Mouse (Mus musculus): ENCODE results near the gene Pim1.
"Not testable (repeated sequence)": the region's sequence is repeated elsewhere in the genome, so short reads cannot be mapped to it uniquely, and the experiment has no call there.

Gene Pim1

DNA sequence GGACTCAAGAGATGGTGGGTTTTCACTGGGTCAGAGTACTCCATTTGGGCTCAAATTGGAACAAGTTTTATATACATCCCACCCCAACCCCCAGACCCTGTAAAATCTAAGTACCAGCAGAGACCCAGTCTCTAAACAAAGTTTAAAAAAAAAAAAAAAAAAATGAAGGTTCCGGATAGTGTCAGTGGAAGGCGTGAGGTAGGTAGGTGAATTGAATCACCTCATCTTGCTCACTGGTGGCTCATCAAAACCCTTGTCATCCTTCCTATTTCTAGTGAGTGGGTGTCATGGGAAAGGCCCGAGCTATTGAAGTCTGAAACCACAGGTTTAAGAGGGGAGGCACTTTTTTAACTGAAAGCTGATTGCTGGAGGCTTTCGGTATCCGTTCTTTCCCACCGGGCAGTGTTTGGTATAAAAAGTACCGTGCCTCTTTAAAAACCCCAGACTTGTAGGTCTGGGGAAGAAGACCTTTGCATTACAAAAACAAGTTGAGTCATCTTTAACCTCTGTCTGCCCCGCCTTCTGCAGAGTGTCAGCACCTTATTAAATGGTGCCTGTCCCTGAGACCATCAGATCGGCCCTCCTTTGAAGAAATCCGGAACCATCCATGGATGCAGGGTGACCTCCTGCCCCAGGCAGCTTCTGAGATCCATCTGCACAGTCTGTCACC lies 3.6 kb downstream of the Pim1 start:
- no peak for DNase-seq (ENCODE audit: low spot score)

GRCm38 (mm10) chr17:29494732-29495076 lies 4.2 kb downstream of the Pim1 start:
- no peak for DNase-seq (ENCODE audit: low spot score)

DNA sequence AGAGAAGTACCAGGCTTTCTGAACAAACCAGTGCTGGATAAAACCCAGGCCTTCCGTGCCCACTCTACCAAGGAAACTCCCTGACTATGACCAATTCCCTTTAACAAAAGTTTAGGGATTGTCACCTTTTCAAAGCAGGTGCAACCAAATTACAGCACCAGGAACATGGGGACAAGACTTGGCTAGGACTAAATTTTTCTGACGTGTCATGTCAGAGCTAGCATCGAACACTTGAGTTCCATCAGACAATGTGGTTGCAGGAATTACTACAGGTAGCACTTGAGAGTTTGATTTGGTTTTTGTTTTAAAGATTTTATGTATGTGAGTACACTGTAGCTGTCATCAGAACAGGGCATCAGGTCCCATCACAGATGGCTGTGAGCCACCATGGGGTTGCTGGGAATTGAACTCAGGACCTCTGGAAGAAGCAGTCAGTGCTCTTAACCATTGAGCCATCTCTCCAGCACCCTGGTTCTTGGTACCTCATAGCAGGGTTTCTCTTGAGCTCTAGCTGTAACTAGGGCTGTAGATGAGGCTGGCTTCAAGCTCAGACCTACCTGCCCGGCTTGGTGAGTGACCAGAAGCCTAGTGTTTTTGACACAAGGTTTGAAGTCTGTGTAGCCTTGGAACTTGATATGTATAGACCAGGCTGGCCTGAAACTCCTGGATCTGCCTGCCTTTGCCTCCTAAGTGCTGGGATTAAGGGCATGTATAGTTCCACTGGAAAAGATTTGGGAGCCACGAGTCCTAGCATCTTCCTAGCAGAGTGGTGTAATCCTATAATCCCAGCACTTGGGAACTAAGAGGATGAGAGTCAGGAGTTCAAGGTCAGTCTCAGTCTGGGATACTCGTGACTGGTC lies 5.9 kb downstream of the Pim1 start:
- no peak for DNase-seq (ENCODE audit: low spot score)

DNA sequence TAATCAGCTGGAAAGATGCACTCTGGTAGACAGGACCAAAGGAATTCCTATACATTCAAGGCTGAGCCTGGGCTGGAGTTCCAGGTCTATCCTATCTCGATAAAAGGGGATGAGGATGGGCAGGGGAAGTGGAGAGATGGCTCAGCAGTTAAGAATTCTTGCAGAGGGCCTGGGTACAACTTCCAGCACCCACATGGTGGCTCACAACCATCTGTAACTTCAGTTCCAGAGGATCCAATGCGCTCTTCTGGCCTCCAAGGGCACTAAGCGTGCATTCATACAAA lies 6.5 kb downstream of the Pim1 start:
- no peak for DNase-seq (ENCODE audit: low spot score)

- DNase-seq (ENCODE audit: low spot score): not testable (repeated sequence)
Observed at GRCm38 (mm10) chr17:29497481-29497880, 6.9 kb downstream of the Pim1 start.

- DNase-seq (ENCODE audit: low spot score): no peak
Observed at GRCm38 (mm10) chr17:29498028-29498427, 7.5 kb downstream of the Pim1 start.

DNA sequence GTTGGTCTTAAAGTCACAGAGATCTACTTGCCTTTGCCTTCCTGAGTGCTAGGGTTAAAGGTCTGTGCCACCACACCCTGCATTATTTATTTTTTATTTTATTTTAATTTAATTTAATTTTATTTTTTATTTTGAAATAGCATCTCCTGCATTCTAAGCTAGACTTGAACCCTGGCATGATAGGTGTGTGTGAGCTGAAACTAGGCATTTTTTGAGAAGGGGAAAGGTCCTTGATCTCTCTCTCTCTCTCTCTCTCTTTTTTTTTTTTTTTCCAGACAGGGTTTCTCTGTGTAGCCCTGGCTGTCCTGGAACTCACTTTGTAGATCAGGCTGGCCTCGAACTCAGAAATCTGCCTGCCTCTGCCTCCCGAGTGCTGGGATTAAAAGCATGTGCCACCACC lies 8.4 kb downstream of the Pim1 start:
- DNase-seq (ENCODE audit: low spot score): not testable (repeated sequence)

DNA sequence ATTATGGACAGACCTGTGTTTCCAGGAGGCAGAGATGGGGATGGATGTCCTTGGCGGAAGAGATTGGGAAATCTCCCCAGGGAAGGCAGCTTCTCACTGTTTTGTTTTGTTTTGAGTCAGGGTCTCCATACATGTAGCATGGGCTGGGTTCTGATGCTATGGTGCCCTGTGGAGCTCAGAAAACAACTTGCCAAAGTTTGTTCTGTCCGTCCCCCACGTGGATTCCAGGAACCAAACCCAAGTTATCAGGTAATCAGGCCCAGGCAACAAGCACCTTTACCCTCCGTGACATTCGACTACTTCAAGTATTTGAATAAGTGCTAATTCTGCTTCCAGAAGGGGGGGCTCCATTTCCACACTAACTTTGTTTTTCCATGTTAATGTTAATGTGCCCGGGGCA lies 9.0 kb downstream of the Pim1 start:
- no peak for DNase-seq (ENCODE audit: low spot score)

GRCm38 (mm10) chr17:29500243-29500740 lies 9.7 kb downstream of the Pim1 start:
- DNase-seq (ENCODE audit: low spot score): no peak

DNA sequence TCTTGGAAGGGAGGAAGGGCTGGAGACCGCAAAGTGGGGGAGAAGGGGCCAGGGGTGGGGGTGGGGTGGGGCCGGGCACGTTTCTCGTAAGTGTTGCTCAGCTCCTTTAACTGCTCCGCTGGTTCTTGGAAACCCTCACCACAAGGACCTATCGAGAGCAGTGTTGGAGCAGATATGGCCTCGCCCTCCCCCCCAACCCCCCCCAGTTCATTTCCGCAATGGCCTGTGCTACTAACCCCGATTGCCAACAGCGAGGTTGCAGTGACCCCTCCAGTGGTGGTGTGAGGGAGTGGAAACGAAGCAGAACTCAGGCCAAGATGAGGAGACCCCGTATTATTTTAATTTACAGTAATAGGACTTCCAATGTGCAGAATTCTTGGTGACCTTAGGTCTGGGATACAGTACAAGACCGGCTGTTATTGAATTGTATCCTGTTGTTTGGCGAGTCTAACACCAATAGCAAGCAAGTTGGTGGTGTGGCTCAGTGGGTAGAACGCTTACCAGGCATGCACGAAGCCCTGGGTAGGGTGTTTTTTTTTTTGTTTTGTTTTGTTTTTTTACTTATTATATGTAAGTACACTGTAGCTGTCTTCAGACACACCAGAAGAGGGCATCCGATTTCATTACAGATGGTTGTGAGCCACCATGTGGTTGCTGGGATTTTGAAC lies 10.4 kb downstream of the Pim1 start:
- no peak for DNase-seq (ENCODE audit: low spot score)

DNA sequence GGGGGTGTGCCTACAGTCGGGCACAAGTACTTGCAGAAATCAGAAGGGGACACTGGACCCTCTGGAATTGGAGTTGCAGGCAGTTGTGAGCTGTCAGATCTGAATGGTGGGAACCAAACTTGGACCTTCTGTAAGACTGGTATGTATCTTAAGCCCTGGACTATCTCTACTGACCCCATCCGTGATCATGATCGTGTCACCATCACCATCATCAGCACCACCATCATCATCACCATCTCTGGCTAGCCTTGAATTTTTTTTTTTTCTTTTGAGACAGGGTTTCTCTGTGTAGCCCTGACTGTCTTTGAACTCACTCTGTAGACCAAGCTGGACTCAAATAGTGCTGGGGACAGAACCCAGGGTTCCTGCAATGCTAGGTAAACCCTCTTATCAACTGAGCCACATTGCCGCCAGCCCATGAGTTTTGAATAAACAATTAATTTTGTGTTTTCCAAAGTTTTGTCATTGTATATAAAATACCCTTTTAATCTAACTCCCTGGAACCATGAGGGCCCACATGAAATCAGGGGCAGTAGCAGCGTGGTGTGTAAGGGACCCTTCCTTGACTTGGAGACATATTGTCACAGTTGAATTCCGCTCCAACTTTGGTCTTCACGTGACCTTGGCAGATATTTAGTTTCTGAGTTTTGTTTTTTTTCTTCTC lies 11.6 kb downstream of the Pim1 start:
- no peak for DNase-seq (ENCODE audit: low spot score)

GRCm38 (mm10) chr17:29502669-29503665 lies 12.4 kb downstream of the Pim1 start:
- no peak for DNase-seq (ENCODE audit: low spot score)

DNA sequence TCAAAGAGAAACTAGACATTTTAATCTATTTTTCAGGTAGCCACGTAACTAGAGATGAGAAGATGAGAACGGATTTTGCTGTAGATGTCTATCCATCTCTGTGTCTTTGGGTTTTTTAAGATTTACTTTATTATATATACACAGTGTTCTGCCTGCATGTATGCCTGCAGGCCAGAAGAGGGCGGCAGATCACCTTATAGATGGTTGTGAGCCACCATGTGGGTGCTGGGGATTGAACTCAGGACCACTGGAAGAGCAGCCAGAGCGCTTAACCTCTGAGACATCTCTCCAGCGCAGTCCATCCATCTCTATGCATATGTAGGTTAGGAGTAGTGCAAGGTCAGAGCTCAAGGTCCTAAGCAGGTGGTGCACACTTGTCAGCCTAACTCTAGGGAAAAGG lies 13.1 kb downstream of the Pim1 start:
- DNase-seq (ENCODE audit: low spot score): no peak

GRCm38 (mm10) chr17:29508927-29509608 lies 18.5 kb downstream of the Pim1 start:
- no peak for DNase-seq (ENCODE audit: low spot score)

GRCm38 (mm10) chr17:29510691-29511090 lies 20.1 kb downstream of the Pim1 start:
- DNase-seq (ENCODE audit: low spot score): no peak

DNA sequence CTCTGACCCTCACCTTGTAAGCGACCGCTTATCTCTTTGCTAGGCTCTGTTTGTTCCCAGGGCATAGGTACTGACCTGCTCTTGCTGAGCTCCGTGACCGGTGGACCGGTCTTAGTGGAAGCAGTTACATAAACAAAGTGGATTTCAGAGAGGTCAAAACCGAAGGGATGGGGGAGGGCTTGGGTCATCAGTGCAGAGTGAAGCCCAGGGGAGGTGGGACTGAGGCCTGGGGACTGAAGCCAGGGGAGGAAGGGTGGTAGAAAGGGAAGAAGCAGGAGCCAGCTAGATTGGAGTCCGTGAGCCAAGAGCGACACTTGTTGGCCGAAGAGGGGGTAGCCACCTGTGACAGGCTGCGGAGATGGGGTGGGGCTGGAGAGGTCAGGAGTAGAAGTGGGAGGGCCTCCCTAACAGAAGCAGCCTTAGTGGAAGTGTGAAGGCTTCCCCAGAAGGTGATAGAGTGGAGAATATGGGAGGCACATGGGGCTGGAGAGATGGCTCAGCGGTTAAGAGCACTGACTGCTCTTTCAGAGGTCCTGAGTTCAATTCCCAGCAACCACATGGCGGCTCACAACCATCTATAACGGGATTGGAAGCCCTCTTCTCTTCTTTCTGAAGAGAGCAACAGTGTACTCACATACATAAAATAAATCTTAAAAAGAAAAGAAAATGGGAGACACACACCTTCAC lies 22.6 kb downstream of the Pim1 start:
- no peak for DNase-seq (ENCODE audit: low spot score)

- peak; percentile 78 for DNase-seq (ENCODE audit: low spot score)
Observed at GRCm38 (mm10) chr17:29514435-29514834, 23.9 kb downstream of the Pim1 start.

DNA sequence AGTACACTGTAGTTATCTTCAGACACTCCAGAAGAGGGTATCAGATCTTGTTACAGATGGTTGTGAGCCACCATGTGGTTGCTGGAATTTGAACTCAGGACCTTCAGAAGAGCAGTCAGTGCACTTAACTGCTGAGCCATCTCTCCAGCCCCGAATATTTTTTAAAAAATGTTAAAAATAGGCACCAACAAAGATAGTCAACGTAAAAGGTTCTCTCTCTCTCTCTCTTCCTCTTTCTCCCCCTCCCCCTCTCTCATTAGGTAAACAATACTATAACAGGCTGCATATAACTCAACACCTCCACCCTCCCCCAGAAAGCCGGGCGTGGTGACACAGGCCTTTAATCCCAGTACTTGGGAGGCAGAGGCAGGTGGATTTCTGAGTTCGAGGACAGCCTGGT lies 28.1 kb downstream of the Pim1 start:
- DNase-seq (ENCODE audit: low spot score): not testable (repeated sequence)

GRCm38 (mm10) chr17:29519731-29520130 lies 29.2 kb downstream of the Pim1 start:
- DNase-seq (ENCODE audit: low spot score): no peak

DNA sequence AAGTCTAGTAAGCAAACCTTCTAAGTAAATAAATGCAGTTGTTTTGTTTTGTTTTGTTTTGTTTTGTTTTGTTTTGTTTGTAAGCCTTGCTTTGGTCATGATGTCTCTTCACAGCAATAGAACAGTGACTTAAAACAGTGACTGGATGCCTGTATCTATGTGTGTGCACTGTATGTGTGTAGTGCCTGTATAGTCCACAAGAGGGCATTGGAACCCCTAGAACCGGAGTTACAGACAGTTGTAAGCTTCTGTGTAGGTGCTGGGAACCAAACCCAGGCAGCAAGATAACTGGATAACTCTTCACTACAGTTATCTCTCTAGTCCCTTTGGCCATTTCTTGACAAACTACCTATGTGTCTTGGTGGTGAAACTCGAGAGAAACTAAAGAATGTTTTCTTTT lies 35.1 kb downstream of the Pim1 start:
- DNase-seq (ENCODE audit: low spot score): no peak
